Mouse (Mus musculus): ENCODE measurements around the gene Dnlz.

GRCm38 (mm10) chr2:26315072-26315924 lies 36.6 kb downstream of the Dnlz start, which contains the start of gene Gpsm1:
- TF ChIP-seq CTCF (IDR thresholded peaks at IDR 0.05 in 2 of 3, conservative IDR thresholded peaks at IDR 0.05 in 1 of 3; ENCODE audit: control insufficient read depth in 1 of 3, insufficient read depth in 1 of 3, low read depth in 2 of 3, low read length in 3 of 3, poor library complexity in 1 of 3, severe bottlenecking in 1 of 3) = no peak
- TF ChIP-seq POLR2A (IDR thresholded peaks at IDR 0.05; ENCODE audit: control insufficient read depth in 1 of 2, insufficient read depth in 1 of 2, low read depth in 1 of 2, low read length in 2 of 2, poor library complexity in 1 of 2) = no peak
- TF ChIP-seq E2F4 (IDR thresholded peaks at IDR 0.05; ENCODE audit: borderline replicate concordance, low read depth, low read length) = no peak
- TF ChIP-seq JUND (IDR thresholded peaks at IDR 0.05; ENCODE audit: low read depth, low read length) = no peak
- TF ChIP-seq NRF1 (IDR thresholded peaks at IDR 0.05; ENCODE audit: insufficient read depth, low read depth, low read length, poor library complexity, severe bottlenecking) = no peak
- no peak for TF ChIP-seq RCOR1 (IDR thresholded peaks at IDR 0.05; ENCODE audit: low read depth, low read length)
- TF ChIP-seq MYC (IDR thresholded peaks at IDR 0.05; ENCODE audit: low read depth, low read length) = no peak
- TF ChIP-seq TCF12 (IDR thresholded peaks at IDR 0.05; ENCODE audit: low read depth, low read length) = no peak
- no peak for TF ChIP-seq POLR2AphosphoS2 (IDR thresholded peaks at IDR 0.05; ENCODE audit: low read length)
- TF ChIP-seq MAX (IDR thresholded peaks at IDR 0.05; ENCODE audit: low read length) = no peak
- no peak for TF ChIP-seq EP300 (IDR thresholded peaks at IDR 0.05; ENCODE audit: low read depth in 1 of 2, low read length in 2 of 2)
